Mouse (Mus musculus) ovary, adult 18-20 months (tissue): Measurements from ENCODE around the gene Ano3.
"Not testable (repeated sequence)": the region's sequence is repeated elsewhere in the genome, so short reads cannot be mapped to it uniquely, and the experiment has no call there.

Experiments
- DNase-seq: peaks from one replicate; pipeline ENCODE4 v3.0.0; 2022; ENCODE audit warnings: low spot score, mixed read lengths

The Ano3 gene

GRCm38 (mm10) chr2:110950823-110951222, at the start of gene Ano3:
Gene Ano3 (minus strand): TSS chr2:110950923.
- not testable (repeated sequence) for DNase-seq

GRCm38 (mm10) chr2:110990071-110990470, 39.3 kb upstream of the Ano3 start:
- DNase-seq: no peak

- no peak for DNase-seq
Measured at GRCm38 (mm10) chr2:110989539-110989938, 38.8 kb upstream of the Ano3 start.

DNA sequence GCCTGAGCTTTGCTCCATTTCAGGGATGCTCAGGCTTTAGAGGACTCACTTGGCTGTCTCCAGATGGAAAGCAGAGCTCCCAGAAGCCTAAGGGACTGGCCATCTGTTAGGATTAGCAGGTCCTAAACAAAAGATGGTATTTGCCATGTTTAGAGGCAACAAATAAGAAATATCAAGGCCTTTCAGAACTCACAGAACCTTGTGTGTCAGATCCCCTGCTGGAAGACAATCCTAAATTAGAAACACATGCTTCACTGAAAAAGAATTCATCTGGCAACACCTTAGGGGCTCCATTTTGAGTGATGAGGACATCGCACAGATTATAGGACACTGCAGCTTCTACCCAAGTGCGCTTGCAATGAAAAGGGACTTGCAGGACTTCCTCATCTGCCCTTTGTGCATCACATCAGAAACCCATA, 35.1 kb upstream of the Ano3 start:
- DNase-seq: no peak

DNA sequence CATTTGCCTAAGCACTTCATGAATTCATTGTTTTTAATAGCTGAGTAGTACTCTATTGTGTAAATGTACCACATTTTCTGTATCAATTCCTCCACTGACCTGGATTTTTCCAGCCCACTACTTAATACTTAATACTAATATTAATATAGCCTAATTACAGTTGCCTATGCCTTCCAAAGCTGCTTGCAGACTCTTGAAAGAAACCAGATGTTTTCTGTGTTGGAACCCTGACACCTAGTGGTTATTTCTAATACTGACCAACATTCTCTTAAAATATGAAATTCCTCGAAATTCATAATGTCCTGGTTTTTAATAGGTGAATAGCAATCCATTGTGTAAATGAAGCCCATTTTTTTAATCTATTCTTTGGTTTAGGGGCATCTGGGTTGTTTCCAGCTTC, 31.0 kb upstream of the Ano3 start:
- no peak for DNase-seq

- no peak for DNase-seq
Measured at GRCm38 (mm10) chr2:110979610-110980009, 28.9 kb upstream of the Ano3 start.

- DNase-seq: no peak
Measured at GRCm38 (mm10) chr2:110976871-110977270, 26.1 kb upstream of the Ano3 start.

- no peak for DNase-seq
Measured at GRCm38 (mm10) chr2:110970158-110970557, 19.4 kb upstream of the Ano3 start.

GRCm38 (mm10) chr2:110965398-110965797, 14.7 kb upstream of the Ano3 start:
- no peak for DNase-seq

GRCm38 (mm10) chr2:110950432-110950803, 305 bp downstream of the Ano3 start:
- no peak for DNase-seq

DNA sequence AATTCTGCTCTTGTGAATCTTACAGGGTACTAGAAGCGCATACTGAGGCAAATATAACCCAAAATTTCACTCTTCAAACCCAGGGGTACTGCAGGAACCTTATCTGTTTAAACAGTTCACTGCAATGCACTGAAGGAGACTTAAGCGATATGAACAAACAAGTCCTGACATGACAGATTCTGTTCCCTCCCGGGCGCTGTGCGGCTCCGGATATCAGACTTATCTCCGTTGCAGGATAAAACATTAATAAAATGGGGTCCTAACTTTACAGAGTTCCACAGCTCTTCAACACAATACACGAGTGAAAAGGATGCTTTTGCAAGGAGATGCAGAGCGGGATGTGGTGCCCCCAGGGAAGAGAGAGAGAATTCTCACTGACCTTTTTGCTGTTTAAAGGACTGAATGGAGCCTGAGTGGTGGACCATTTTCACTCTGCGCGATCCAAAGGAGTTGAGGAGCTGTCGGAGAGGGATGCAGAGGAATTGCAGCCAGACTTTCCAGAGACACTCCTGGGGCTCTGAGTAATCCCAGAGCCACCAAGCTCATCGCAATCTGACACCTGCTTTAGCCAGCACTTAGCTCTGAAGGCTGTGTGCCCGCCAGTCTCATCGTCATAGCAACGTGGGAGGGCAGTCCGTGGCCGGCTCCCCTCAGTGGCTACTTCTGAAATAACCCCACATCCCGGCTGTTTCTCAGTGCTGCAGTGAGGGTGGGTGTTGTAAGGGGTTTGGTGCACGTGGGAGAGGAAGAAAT, 868 bp downstream of the Ano3 start:
- peak; percentile 3 for DNase-seq

DNA sequence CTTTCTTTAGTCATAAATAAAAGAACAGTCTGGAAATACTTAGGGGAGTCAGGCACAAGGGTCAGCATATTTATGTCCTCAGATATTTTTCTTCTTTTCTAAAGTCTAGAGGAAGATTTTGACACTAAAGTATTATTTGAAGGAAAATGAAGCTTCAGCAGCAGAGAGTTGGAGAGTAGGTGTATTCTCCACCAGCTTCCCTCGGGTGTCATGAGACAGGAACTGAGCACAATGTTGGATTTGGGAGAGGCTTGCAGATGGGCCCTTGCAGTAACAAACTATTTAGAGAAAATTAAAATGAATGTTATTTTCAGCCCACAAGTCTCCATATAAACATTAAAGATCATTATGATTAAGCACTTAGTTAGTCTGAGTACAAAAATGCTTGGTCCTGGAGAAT, 5.6 kb downstream of the Ano3 start:
- DNase-seq: no peak

- no peak for DNase-seq
Measured at GRCm38 (mm10) chr2:110935691-110936090, 15.0 kb downstream of the Ano3 start.

DNA sequence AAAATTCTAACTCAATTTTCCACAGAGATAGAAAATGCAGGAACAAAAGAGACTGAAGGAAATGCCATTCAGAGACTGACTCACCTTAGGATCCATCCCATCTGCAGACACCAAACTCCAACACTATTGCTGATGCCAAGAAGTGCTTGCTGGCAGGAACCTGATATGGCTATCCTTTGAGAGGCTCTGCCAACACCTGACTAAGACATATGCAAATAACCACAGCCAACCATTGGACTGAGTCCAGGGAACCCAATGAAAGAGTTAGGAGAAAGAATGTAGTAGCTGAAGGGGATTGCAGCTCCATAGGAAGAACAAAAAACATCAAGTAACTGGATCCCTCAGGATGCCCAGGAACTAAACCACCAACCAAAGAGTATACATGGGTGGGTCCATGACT, 21.6 kb downstream of the Ano3 start:
- DNase-seq: no peak

DNA sequence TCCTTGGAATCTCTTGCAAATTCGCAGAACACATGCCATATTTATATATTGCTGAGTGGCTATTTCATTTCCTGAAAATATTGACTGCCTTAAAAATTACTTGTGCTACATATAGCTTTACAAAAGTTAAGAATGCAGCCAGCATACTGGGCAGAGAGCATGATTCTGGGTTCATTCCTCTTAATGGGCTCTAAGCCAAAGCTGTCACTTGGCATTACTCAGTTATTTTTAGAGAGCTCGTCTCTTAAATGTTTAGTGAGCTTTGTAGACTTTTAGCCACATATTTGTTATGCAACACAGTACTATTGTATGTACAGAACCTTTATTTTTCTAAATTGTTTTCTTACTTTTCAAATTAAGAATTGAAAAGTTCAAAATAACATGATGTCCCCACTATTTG, 41.2 kb downstream of the Ano3 start:
- no peak for DNase-seq

DNA sequence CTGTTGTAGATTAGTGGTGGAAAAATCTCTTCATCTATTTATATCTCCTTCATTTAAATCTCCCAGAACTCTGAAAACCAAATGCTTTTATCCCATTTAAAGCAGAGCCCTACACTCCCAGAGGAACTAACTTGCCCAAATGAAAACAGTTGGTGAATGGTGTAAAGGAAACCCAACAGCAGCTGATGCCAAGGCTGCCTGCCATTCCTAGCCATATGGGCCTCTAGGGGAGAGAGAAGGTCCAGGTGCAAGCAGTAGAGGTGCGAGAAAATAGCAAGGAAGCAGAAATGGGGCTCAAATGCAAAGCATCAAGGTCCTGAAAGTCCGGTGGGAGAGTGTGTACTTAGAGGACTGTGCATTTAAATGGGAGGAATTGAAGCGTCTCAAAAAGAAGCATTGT, 44.2 kb downstream of the Ano3 start:
- DNase-seq: no peak

GRCm38 (mm10) chr2:110896477-110897270, 54.0 kb downstream of the Ano3 start:
- DNase-seq: no peak

- DNase-seq: no peak
Measured at GRCm38 (mm10) chr2:110871650-110872049, 79.1 kb downstream of the Ano3 start.

- DNase-seq: no peak
Measured at GRCm38 (mm10) chr2:110865584-110865983, 85.1 kb downstream of the Ano3 start.

DNA sequence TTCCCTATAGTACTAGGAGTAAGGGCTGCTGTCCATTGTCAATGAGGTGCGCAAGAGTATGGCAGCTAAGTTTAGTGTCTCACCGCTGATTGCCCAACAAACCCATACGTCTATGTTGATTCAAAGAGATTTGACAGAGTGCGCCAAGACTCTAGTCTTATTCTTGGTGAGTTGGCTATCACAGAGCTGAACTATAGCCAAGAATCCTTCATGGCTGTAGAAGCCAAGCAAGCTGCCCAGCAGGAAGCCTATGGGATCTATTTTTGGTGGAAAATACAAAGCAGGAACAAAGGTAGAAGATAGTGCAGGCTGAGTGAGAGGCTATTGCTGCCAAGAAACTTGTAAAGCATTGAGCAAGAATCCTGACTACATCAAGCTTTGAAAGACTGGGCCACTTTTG, 87.3 kb downstream of the Ano3 start:
- no peak for DNase-seq

DNA sequence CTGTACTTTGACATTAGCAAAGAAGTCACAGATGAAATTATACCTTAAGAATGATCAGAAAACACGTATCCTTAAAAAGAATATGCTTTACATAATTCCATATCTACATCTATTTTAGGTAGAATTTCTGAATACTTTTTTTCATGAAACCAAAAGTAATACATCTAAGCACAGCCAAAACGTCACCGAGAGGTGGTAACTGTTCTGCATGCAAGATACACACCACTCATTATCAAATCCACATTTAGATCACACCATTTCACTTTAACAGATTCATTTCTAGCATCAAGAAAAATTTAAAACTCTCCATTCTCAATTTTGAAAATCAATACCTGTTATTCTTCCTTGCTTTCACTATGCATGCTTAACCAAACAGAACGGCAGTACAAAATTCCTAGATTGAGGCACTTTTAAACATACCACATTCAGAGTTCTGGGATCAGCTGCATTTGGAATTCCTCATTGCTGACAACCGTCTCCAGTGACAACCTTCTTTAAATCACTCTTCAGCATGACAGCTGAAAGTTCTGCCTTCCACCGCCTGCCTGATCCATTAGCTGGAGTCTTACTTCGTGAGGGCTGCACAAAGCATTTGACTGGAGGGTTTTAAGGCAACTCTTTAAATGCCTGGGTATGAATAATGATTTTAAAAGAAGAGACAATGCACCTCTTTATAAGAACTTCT, 111.0 kb downstream of the Ano3 start:
- no peak for DNase-seq

- no peak for DNase-seq
Measured at GRCm38 (mm10) chr2:110816189-110816588, 134.5 kb downstream of the Ano3 start.

- DNase-seq: no peak
Measured at GRCm38 (mm10) chr2:110814964-110815363, 135.8 kb downstream of the Ano3 start.
